Mouse (Mus musculus) thymus, adult 2 months (tissue): ENCODE data around the gene Gmpr. TPM values are rescaled to one million over a fixed set of nuclear protein-coding genes. Genes with fewer than 3 reads are reported as not detected.

ENCODE experiments used
- DNase-seq: peaks from one replicate; pipeline ENCODE4 v3.0.0; 2021
- H3K27ac ChIP-seq: fragments of 200-500 bp; 2 replicates; pipeline ENCODE4 v1.5.1; 2012; ENCODE audit warnings: low read length, control low read depth; ENCODE audit not compliant: control insufficient read depth, insufficient read depth
- H3K27me3 ChIP-seq: fragments of 200-500 bp; 2 replicates; pipeline ENCODE4 v1.6.1; 2012; ENCODE audit warnings: mild to moderate bottlenecking, low read length, moderate library complexity, mixed read lengths; ENCODE audit not compliant: control insufficient read depth, insufficient read depth
- H3K36me3 ChIP-seq: fragments of 200-500 bp; 2 replicates; pipeline ENCODE4 v1.6.1; 2012; ENCODE audit warnings: mild to moderate bottlenecking, low read length, moderate library complexity; ENCODE audit not compliant: control insufficient read depth, insufficient read depth
- H3K4me1 ChIP-seq: fragments of 200-500 bp; replicated peaks from 2 replicates; pipeline ENCODE4 v1.6.1; 2012; ENCODE audit warnings: low read length; ENCODE audit not compliant: control insufficient read depth, insufficient read depth
- H3K4me3 ChIP-seq: fragments of 200-500 bp; 2 replicates; pipeline ENCODE4 v1.5.1; 2012; ENCODE audit warnings: mild to moderate bottlenecking, low read length, control low read depth, moderate library complexity; ENCODE audit not compliant: control insufficient read depth, insufficient read depth
- CTCF ChIP-seq: fragments of 200-500 bp; IDR thresholded peaks from 2 replicates; pipeline ENCODE4 v1.5.1; 2012; ENCODE audit warnings: mild to moderate bottlenecking, control low read depth, low read length, moderate library complexity, borderline replicate concordance; ENCODE audit not compliant: control insufficient read depth, poor library complexity, insufficient read depth; ENCODE audit errors: extremely low read depth
- POLR2A ChIP-seq: fragments of 200-500 bp; IDR thresholded peaks from 2 replicates; pipeline ENCODE4 v1.6.1; 2012; ENCODE audit warnings: mild to moderate bottlenecking, low read length, control low read depth, moderate library complexity; ENCODE audit not compliant: control insufficient read depth, poor library complexity, insufficient read depth; ENCODE audit errors: extremely low read depth
- WGBS: fragments of 180-500 bp; shearing (Covaris S2); methylation state at CpG from one replicate; pipeline ENCODE4 v1.1.7; 2018; 5-methylcytosine and 5-hydroxymethylcytosine counted together
- polyA plus RNA-seq: library from polyadenylated mRNA; depleted of rRNA; stranded (reverse); fragments of >200 nt; gene quantifications from 2 replicates; pipeline ENCODE4 v1.2.3, GENCODE M21; 2012

Gmpr gene
- polyA plus RNA-seq, 1 experiment = 43.5 TPM

DNA sequence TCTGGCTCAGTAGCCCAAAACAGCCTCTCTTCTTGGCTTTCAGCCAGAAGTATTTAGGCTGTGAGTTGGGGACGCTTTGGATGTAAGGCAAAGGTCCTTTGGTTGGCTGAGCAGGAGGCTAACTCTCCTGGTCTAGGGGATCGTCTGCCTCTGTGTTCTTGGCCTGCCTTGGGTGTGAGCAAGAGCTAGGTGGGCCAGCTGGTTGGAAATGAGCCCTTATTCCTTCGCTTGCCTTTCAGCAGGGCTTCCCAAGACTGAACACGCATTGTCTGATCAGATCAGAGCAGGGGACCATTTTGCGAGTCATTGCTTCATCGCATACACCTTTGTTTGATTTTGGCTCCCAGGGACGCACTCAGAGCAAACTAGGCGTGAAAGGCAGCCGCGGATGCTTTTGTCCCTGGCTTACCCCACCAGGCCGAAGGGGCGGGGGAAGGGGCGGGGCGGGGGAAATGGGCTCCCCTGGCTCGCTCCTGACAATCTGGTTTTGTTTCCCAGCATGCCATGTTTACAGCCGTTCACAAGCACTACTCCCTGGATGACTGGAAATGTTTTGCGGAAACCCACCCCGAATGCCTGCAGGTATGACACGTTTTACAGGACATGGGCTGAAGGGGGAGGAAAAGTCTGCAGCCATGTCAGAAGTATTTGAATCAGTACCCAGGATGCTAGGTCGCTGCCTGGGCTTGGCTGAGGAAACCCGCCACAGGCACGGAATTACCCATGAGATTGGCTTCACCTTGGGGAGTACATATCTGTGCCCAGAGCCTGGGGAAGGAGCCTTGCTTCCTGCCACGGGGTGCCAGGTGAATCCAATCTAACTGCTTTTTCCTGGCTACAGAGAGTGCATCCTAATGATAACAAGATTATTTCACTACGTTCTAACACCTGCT lies 9.5 kb downstream of the Gmpr start:
- Histone ChIP-seq H3K27ac (peak overlapping the region; percentile 31; the same call in 1 of the 2 replicates), H3K4me3 (no peak overlapping the region), H3K36me3 (no peaks in the 10 kb centered on the region), H3K27me3 (no peaks in the 10 kb centered on the region), H3K4me1 (peaks cover 14% of the 10 kb centered on the region)
- 77% methylated on average over 24 of the region's 24 CpGs for WGBS
- no peak for DNase-seq
- TF ChIP-seq POLR2A = no peak
- no peak for TF ChIP-seq CTCF

DNA sequence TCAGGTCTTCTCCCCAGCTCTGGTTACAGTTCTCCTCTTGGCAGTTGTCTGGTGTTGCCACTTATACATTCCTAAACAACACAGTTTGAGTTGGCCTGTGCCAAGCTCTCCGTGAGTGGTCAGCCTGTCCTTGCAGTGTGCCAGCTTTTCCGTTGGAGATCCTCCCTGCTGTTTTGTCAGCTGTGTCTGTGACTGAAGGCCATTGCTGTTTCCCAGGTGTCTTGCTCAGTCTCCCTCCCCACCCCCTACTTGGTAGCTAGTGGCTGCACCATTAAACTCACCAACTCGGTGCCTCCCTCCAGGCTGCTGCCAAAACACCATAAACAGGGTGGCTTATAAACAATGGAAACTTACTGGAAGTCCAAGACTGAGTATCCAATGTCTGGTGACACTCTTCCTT lies 17.1 kb downstream of the Gmpr start:
- Histone ChIP-seq H3K36me3 (no peaks in the 10 kb centered on the region), H3K27me3 (no peaks in the 10 kb centered on the region), H3K27ac (no peak overlapping the region), H3K4me3 (no peak overlapping the region), H3K4me1 (peaks cover 3% of the 10 kb centered on the region)
- TF ChIP-seq CTCF (no peak), POLR2A (no peak)
- DNase-seq = no peak
- WGBS = 94% methylated on average over 3 of the region's 3 CpGs

DNA sequence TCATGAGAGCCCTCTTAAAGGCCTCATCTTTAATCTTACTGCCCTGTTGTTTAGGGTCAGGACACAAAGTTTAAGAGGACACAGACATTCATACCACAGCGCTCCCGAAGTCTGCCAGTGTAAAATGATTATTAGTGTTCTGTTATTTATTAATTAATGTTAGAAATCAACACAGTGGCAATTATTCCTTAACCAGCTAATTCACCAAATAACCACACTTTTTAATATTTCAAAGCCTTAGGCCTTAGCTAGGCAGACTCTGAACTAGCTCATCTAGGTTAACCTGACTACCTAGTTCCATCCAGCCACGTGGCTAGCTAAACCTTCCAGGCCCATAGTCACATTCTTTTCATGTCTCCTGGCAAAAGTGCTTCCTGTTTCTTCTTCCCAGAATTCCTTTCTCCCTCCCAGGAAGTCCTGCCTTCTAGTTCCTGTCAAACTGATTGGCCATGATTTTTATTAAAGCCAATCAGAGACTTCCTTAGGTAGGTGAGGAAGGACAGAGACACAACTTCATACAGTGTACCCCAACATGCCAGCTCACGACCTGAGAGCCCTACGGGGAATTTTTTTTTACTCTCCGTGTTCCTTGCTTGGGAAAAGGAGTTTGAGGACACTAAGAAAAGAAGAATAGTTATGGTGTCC lies 17.7 kb downstream of the Gmpr start:
- TF ChIP-seq CTCF = no peak
- no peak for TF ChIP-seq POLR2A
- Histone ChIP-seq H3K4me3 (no peak overlapping the region), H3K36me3 (no peaks in the 10 kb centered on the region), H3K27ac (no peak overlapping the region), H3K27me3 (no peaks in the 10 kb centered on the region), H3K4me1 (peaks cover 3% of the 10 kb centered on the region)
- DNase-seq = no peak
- WGBS = 97% methylated on average over 6 of the region's 6 CpGs

DNA sequence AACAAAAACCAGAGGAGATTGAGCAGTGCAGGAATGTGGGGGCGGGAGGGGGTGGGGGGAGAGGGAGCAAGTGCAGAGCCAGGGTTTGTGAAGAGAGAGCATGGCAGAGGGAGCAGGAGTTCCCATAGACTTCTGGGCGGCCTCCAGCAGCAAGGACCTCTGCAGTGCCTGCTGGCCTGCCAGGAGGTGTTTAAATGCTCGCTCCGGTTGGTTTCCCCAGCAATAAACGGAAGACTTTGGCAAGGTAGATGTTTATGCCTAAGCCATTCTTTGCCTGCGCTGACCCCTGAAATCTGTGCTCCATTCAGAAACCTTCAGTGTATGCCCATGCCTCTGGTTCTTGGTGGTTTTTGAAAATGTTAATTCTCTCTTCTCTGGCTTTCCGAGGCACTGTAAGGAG lies 19.0 kb downstream of the Gmpr start:
- Histone ChIP-seq H3K4me3 (no peak overlapping the region), H3K36me3 (no peaks in the 10 kb centered on the region), H3K4me1 (peaks cover 3% of the 10 kb centered on the region), H3K27me3 (no peaks in the 10 kb centered on the region), H3K27ac (no peak overlapping the region)
- 94% methylated on average over 7 of the region's 7 CpGs for WGBS
- no peak for DNase-seq
- TF ChIP-seq CTCF = no peak
- no peak for TF ChIP-seq POLR2A

DNA sequence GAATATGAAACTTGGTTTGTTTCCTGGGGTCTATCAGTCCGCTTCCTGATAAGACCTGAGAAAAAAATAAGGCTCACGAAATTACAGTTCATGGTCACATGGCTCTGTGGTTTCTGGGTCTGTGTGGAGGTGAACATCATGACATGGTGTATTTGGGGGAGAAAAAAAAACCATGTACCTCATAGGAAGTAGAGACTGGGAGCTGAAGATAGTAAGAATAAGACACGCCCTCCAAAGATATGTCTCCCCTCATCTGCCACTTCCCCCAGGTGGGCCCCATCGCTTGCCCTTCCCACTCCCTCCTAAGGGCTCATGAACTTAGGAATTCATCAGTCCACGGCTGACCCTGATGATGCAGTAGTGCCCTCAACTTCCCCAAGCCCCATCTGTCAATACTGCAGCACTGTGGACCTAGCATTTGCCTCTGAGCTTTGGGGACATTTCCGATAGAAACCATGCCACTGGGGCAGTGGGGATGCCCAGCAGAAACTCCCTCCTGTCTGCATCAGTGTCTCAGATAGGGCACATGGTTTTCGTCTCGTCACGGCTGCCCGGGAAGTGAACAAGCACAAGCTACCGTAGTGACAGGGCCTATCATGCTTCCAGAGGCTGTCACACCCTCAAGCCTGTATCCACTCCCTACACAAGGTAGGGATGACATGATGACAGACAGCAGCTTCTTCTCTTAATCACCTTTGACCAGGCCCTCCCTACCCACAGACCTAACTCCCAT lies 20.2 kb downstream of the Gmpr start:
- TF ChIP-seq POLR2A (no peak), CTCF (no peak)
- 48% methylated on average over 11 of the region's 11 CpGs for WGBS
- no peaks in the 10 kb centered on the region for H3K27me3 ChIP-seq
- H3K27ac ChIP-seq = no peak overlapping the region
- no peaks in the 10 kb centered on the region for H3K36me3 ChIP-seq
- no peak for DNase-seq
- H3K4me3 ChIP-seq = no peak overlapping the region
- H3K4me1 ChIP-seq = peaks cover 3% of the 10 kb centered on the region

DNA sequence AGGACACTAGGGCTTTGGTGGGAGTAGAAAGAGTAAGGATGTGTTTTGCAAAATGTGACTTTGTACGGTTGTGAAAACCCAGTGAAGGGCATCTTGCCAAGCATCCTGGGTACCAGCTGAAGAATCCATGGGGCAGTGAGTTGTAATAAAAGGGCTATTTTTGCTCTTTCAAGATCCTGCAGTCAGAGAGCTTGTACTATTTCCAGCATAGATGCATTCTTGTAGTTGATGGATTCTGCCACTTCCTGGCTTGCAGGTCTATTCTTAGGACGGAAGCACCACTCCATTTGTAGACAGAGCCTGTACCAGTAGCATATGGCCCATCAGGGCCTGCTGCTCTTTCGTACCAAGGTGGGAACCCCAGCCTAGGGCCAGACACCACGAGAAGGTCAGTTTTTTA lies 21.5 kb downstream of the Gmpr start:
- 95% methylated on average over 4 of the region's 4 CpGs for WGBS
- H3K27ac ChIP-seq = no peak overlapping the region
- H3K4me1 ChIP-seq = peaks cover 3% of the 10 kb centered on the region
- H3K27me3 ChIP-seq = no peaks in the 10 kb centered on the region
- DNase-seq = no peak
- TF ChIP-seq CTCF (no peak), POLR2A (no peak)
- H3K4me3 ChIP-seq = no peak overlapping the region
- no peaks in the 10 kb centered on the region for H3K36me3 ChIP-seq
